Mouse (Mus musculus): ENCODE data around the gene Fntb.

- TF ChIP-seq CTCF (IDR thresholded peaks at IDR 0.05; ENCODE audit: low read depth) (no peak), EP300 (IDR thresholded peaks at IDR 0.05; ENCODE audit: low read depth) (no peak)
Observed at GRCm38 (mm10) chr12:76765901-76766630, 677 bp downstream of the Fntb start.
